Mouse (Mus musculus): ENCODE results near the gene Sh2d1b1.

- TF ChIP-seq MYC (IDR thresholded peaks at IDR 0.05; ENCODE audit: low read depth, low read length): no peak
- no peak for TF ChIP-seq CTCF (conservative IDR thresholded peaks at IDR 0.05 in 1 of 2, IDR thresholded peaks at IDR 0.05 in 1 of 2; ENCODE audit: low read depth in 2 of 2, low read length in 2 of 2)
- TF ChIP-seq MEF2A (IDR thresholded peaks at IDR 0.05; ENCODE audit: borderline replicate concordance, low read depth, low read length): no peak
- TF ChIP-seq CHD1 (IDR thresholded peaks at IDR 0.05; ENCODE audit: low read depth, low read length): no peak
- TF ChIP-seq POLR2A (IDR thresholded peaks at IDR 0.05; ENCODE audit: low read depth, low read length): no peak
- TF ChIP-seq CHD2 (IDR thresholded peaks at IDR 0.05; ENCODE audit: low read length): no peak
- TF ChIP-seq ETS1 (conservative IDR thresholded peaks at IDR 0.05; ENCODE audit: low read depth, low read length): no peak
- TF ChIP-seq NELFE (IDR thresholded peaks at IDR 0.05; ENCODE audit: low read depth, low read length): no peak
- no peak for TF ChIP-seq HCFC1 (IDR thresholded peaks at IDR 0.05; ENCODE audit: low read depth, low read length)
- TF ChIP-seq MAZ (IDR thresholded peaks at IDR 0.05; ENCODE audit: low read depth, low read length): no peak
- no peak for TF ChIP-seq ZNF384 (IDR thresholded peaks at IDR 0.05; ENCODE audit: low read depth, low read length)
These were observed 32.1 kb upstream of the Sh2d1b1 start for GRCm38 (mm10) chr1:170245016-170245415.

Measured in CH12.LX (cell line).